Mouse (Mus musculus) kidney, adult 2 months (tissue): ENCODE measurements at regions not wholly inside any gene's neighbourhood (a gene's known extent, or its start where the extent isn't known, plus 50 kb on each side); places are given as distances from the start of the nearest gene placed in this dataset.

Experiments
- CTCF ChIP-seq: fragments of 200-500 bp; conservative IDR thresholded peaks from 2 replicates; pipeline ENCODE4 v1.5.1; 2011; ENCODE audit warnings: low read depth, mild to moderate bottlenecking, control low read depth, low read length, moderate library complexity, mixed read lengths; ENCODE audit not compliant: insufficient read depth, insufficient read length
- POLR2A ChIP-seq: fragments of 200-500 bp; IDR thresholded peaks from one replicate; pipeline ENCODE4 v1.6.1; 2011; ENCODE audit warnings: low read depth, low read length, control low read depth

DNA sequence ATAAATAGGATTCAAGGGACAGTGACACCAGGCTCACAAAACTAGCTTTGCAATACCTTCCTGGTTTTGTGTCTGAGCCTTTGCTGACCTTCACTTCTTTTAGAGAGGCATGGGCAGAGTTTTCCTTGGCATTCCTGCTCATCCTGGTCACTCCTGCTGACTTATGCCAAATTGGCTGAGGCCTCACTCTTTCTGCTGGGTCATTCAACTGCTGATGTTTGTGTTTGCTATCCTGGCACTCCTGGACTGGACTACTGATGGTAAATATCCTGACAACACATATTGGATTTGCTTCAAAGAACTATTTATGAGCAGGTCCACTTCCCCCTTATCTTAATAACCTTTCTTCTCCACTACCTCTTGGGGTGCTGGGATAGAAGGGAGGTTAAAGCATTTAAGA is 228.7 kb downstream of the Gm4340 start:
- no peak for TF ChIP-seq CTCF
- no peak for TF ChIP-seq POLR2A
